Mouse (Mus musculus) layer of hippocampus, adult 9-10 months (tissue): ENCODE results near the gene Olfr916.

Source experiments
- DNase-seq: peaks from one replicate; pipeline ENCODE4 v3.0.0; 2022; ENCODE audit warnings: low spot score

Gene Olfr916

GRCm38 (mm10) chr9:38659775-38660174 is at the start of gene Olfr916:
Gene Olfr916, minus strand, starts transcription at chr9:38659875.
- DNase-seq, result no peak

- no peak for DNase-seq
Observed at GRCm38 (mm10) chr9:38674501-38674900, 14.8 kb upstream of the Olfr916 start, which contains the start of gene Olfr918. Gene Olfr918, minus strand, starts transcription at chr9:38674601.

- no peak for DNase-seq
Observed at GRCm38 (mm10) chr9:38672887-38673286, 13.2 kb upstream of the Olfr916 start.

- DNase-seq, result no peak
Observed at GRCm38 (mm10) chr9:38665742-38666141, 6.1 kb upstream of the Olfr916 start, which contains the start of gene Olfr917. Gene Olfr917, minus strand, starts transcription at chr9:38665842.

GRCm38 (mm10) chr9:38632406-38632805 is 27.3 kb downstream of the Olfr916 start:
- DNase-seq, result no peak
